Mouse (Mus musculus): Measurements from ENCODE around the gene Prkag3.

GRCm38 (mm10) chr1:74797459-74797858 lies 48.4 kb upstream of the Prkag3 start:
- TF ChIP-seq GATA1 (IDR thresholded peaks at IDR 0.05; ENCODE audit: borderline replicate concordance, low read length) (no peak), FLI1 (IDR thresholded peaks at IDR 0.05; ENCODE audit: low read length) (no peak)
